Mouse (Mus musculus) CH12.LX (cell line): ENCODE data around the gene Aldoc. TPM values are rescaled to one million over a fixed set of nuclear protein-coding genes. Genes with fewer than 3 reads are reported as not detected.

ENCODE experiments used
- DNase-seq: peaks from one replicate; pipeline ENCODE4 v3.0.0-alpha.2; 2013; ENCODE audit errors: extremely low read depth
- H3K27ac ChIP-seq: 2 replicates; pipeline ENCODE4 v1.5.1; 2012; ENCODE audit warnings: low read depth, mild to moderate bottlenecking, control low read depth, moderate library complexity; ENCODE audit not compliant: insufficient read depth
- H3K27me3 ChIP-seq: replicated peaks from 2 replicates; pipeline ENCODE3; 2012; ENCODE audit warnings: inconsistent platforms
- H3K36me3 ChIP-seq, 2 experiments: replicated peaks in 1 of 2; 2 replicates each; pipeline versions ENCODE3 to v1.6.1; 2012; ENCODE audit warnings: inconsistent platforms in 1 of 2, low read length in 1 of 2, mild to moderate bottlenecking in 1 of 2, mixed read lengths in 1 of 2, moderate library complexity in 1 of 2; ENCODE audit not compliant: control insufficient read depth in 1 of 2, insufficient read depth in 1 of 2
- H3K4me1 ChIP-seq, 2 experiments: 2 replicates each; pipeline ENCODE4 v1.6.1; 2012; ENCODE audit warnings: inconsistent platforms in 1 of 2, moderate library complexity in 1 of 2; ENCODE audit not compliant: insufficient read depth in 2 of 2, control insufficient read depth in 1 of 2
- H3K4me2 ChIP-seq: 2 replicates; pipeline ENCODE4 v1.6.1; 2012; ENCODE audit warnings: low read depth, mild to moderate bottlenecking, control low read depth; ENCODE audit not compliant: poor library complexity, insufficient read depth, severe bottlenecking
- H3K4me3 ChIP-seq, 3 experiments: fragments of 150-350 bp in 1 of 3; sonication (generic) in 1 of 3; replicated peaks in 1 of 3; 2 replicates each; pipeline versions ENCODE3 to v1.5.1; 2011 to 2012; ENCODE audit warnings: low read depth in 2 of 3, low read length in 2 of 3, mild to moderate bottlenecking in 2 of 3, moderate library complexity in 2 of 3, control low read depth in 1 of 3, improper control_type of control experiment in 1 of 3, inconsistent platforms in 1 of 3, mixed read lengths in 1 of 3; ENCODE audit not compliant: poor library complexity in 1 of 3
- H3K79me2 ChIP-seq: replicated peaks from 2 replicates; pipeline ENCODE4 v1.6.1; 2012; ENCODE audit warnings: mild to moderate bottlenecking, moderate library complexity; ENCODE audit not compliant: control insufficient read depth, poor library complexity, insufficient read depth, severe bottlenecking; ENCODE audit errors: extremely low read depth
- H3K9ac ChIP-seq: 2 replicates; pipeline ENCODE4 v1.6.1; 2012; ENCODE audit warnings: low read depth, mild to moderate bottlenecking, control low read depth, moderate library complexity; ENCODE audit not compliant: insufficient read depth
- H3K9me3 ChIP-seq: replicated peaks from 2 replicates; pipeline ENCODE3; 2012; ENCODE audit warnings: low read length, inconsistent platforms, mixed read lengths
- BHLHE40 ChIP-seq: IDR thresholded peaks from 2 replicates; pipeline ENCODE4 v1.6.1; 2011; ENCODE audit warnings: mild to moderate bottlenecking, low read depth, low read length, improper control_type of control experiment
- CTCF ChIP-seq, 2 experiments: IDR thresholded peaks in 1 of 2; conservative IDR thresholded peaks in 1 of 2; 2 replicates each; pipeline ENCODE4 v1.5.1; 2011 to 2012; ENCODE audit warnings: low read depth in 2 of 2, low read length in 2 of 2, improper control_type of control experiment in 1 of 2, inconsistent platforms in 1 of 2, mild to moderate bottlenecking in 1 of 2, moderate library complexity in 1 of 2
- E2F4 ChIP-seq: IDR thresholded peaks from 2 replicates; pipeline ENCODE4 v1.6.1; 2011; ENCODE audit warnings: low read depth, low read length, improper control_type of control experiment; ENCODE audit not compliant: insufficient replicate concordance
- ELF1 ChIP-seq: IDR thresholded peaks from 2 replicates; pipeline ENCODE4 v1.6.1; 2014; ENCODE audit warnings: low read depth, mild to moderate bottlenecking, inconsistent platforms, low read length, improper control_type of control experiment
- GABPA ChIP-seq: IDR thresholded peaks from 2 replicates; pipeline ENCODE4 v1.6.1; 2012; ENCODE audit warnings: low read depth, low read length, improper control_type of control experiment, inconsistent platforms; ENCODE audit not compliant: insufficient replicate concordance
- IRF4 ChIP-seq: IDR thresholded peaks from 2 replicates; pipeline ENCODE4 v1.6.1; 2014; ENCODE audit warnings: low read depth, mild to moderate bottlenecking, inconsistent platforms, low read length, improper control_type of control experiment
- JUN ChIP-seq: IDR thresholded peaks from 2 replicates; pipeline ENCODE4 v1.6.1; 2011; ENCODE audit warnings: low read depth, mild to moderate bottlenecking, low read length, improper control_type of control experiment, moderate library complexity; ENCODE audit not compliant: insufficient read depth
- JUND ChIP-seq: conservative IDR thresholded peaks from 2 replicates; pipeline ENCODE4 v1.6.1; 2011; ENCODE audit warnings: low read depth, low read length, improper control_type of control experiment
- MAFK ChIP-seq: IDR thresholded peaks from 2 replicates; pipeline ENCODE4 v1.6.1; 2011; ENCODE audit warnings: low read length, improper control_type of control experiment; ENCODE audit not compliant: insufficient replicate concordance
- MAX ChIP-seq: IDR thresholded peaks from 2 replicates; pipeline ENCODE4 v1.6.1; 2011; ENCODE audit warnings: low read length, improper control_type of control experiment
- NELFE ChIP-seq: IDR thresholded peaks from 2 replicates; pipeline ENCODE4 v1.6.1; 2011; ENCODE audit warnings: low read depth, low read length, improper control_type of control experiment
- PAX5 ChIP-seq: IDR thresholded peaks from 2 replicates; pipeline ENCODE4 v1.6.1; 2012; ENCODE audit warnings: low read length, inconsistent platforms, mixed read lengths
- POLR2AphosphoS2 ChIP-seq: IDR thresholded peaks from 2 replicates; pipeline ENCODE4 v1.6.1; 2011; ENCODE audit warnings: low read depth, low read length, improper control_type of control experiment
- RAD21 ChIP-seq: IDR thresholded peaks from 2 replicates; pipeline ENCODE4 v1.6.1; 2011; ENCODE audit warnings: low read depth, mild to moderate bottlenecking, low read length, improper control_type of control experiment, moderate library complexity
- RCOR1 ChIP-seq: conservative IDR thresholded peaks from 2 replicates; pipeline ENCODE4 v1.6.1; 2012; ENCODE audit warnings: low read depth, mild to moderate bottlenecking, inconsistent platforms, low read length, improper control_type of control experiment
- SIN3A ChIP-seq: IDR thresholded peaks from 2 replicates; pipeline ENCODE4 v1.6.1; 2012; ENCODE audit warnings: low read length, improper control_type of control experiment, inconsistent platforms
- SMC3 ChIP-seq: IDR thresholded peaks from 2 replicates; pipeline ENCODE4 v1.6.1; 2011; ENCODE audit warnings: low read depth, low read length, improper control_type of control experiment
- TBP ChIP-seq: conservative IDR thresholded peaks from 2 replicates; pipeline ENCODE4 v1.6.1; 2011; ENCODE audit warnings: low read depth, low read length, improper control_type of control experiment
- UBTF ChIP-seq: IDR thresholded peaks from 2 replicates; pipeline ENCODE4 v1.6.1; 2012; ENCODE audit warnings: low read depth, mild to moderate bottlenecking, inconsistent platforms, low read length, improper control_type of control experiment, moderate library complexity
- USF1 ChIP-seq: IDR thresholded peaks from 2 replicates; pipeline ENCODE4 v1.6.1; 2014; ENCODE audit warnings: low read depth, mild to moderate bottlenecking, inconsistent platforms, low read length, improper control_type of control experiment
- USF2 ChIP-seq: conservative IDR thresholded peaks from 2 replicates; pipeline ENCODE4 v1.6.1; 2011; ENCODE audit warnings: low read depth, low read length, improper control_type of control experiment
- ZMIZ1 ChIP-seq: IDR thresholded peaks from 2 replicates; pipeline ENCODE4 v1.6.1; 2012; ENCODE audit warnings: low read depth, mild to moderate bottlenecking, inconsistent platforms, low read length, improper control_type of control experiment
- dilution Hi-C: fragments of 300-500 bp; cut with MboI; formaldehyde crosslinking; loops from 2 replicates; pipeline ENCODE4 v1.14.3; 2020; ENCODE audit warnings: low sequenced_read_pairs; ENCODE audit not compliant: extremely low pct_unique_long_range_greater_than_20kb, extremely low pct_ligation_motif_present
- in situ Hi-C: fragments of 300-500 bp; cut with MboI; formaldehyde crosslinking; loops from 3 replicates; pipeline ENCODE4 v1.14.3; 2019; ENCODE audit warnings: low sequenced_read_pairs, low pct_ligation_motif_present, low pct_unique_long_range_greater_than_20kb, mixed read lengths
- polyA plus RNA-seq: library from polyadenylated mRNA; unstranded; fragments of >175 nt; gene quantifications from 2 replicates; pipeline ENCODE4 v1.2.1, GENCODE M21; 2012; ENCODE audit warnings: low read depth; ENCODE audit not compliant: insufficient read length
- total RNA-seq, 2 experiments: library from RNA; depleted of rRNA; stranded (reverse); fragments of 300-350 nt in 1 of 2; fragments of >200 nt in 1 of 2; gene quantifications; 2 replicates each; pipeline ENCODE4 v1.2.3; 2012 to 2014

Gene Aldoc
- total and polyA plus RNA-seq, 3 experiments = 25.0 to 119 (median 90.2) TPM

DNA sequence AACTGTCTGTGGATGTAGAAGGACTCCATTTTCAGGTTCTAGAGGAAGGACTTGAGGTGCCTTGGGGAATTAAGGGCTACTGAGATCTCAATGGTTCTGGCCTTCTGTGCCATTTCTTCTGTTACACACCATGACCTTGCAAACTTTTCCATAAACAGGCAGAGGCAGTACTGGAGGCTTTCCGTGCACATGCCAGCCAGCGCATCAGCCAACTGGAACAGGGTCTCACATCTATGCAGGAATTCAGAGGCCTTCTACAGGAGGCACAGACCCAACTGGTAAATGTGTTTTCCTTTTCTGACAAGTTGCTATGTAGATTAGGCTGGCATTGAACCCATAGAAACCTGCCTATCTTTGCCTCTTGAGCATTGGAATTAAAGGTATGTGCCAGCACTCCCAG is 9.1 kb upstream of the Aldoc start:
- no peaks in the 10 kb centered on the region for H3K27me3 ChIP-seq

DNA sequence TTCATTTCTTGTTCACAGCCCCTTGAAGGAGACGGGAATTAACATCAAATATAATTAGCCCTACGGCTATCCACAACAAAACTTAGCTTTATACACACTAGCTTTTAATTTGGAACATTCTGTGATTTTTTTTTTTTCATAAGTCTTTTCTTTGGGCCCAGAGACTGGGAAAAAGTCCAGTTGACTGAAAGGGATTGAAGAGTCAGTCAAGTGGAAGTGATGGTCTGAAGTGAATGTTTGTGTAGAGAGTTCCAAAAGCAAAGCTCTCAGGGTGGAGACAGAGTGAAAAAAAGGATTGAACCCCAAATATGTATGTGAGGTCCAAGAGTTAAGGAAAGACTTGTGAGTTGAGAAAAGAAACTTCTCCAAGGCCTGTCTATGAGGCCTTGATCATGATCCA is 4.4 kb upstream of the Aldoc start:
- in situ Hi-C loops = loop anchor here (5.0 kb wide), 1 partner anchor 36 kb away; no protein-coding TSS in a partner anchor

More for the DNA sequence above, 9.1 kb upstream of the Aldoc start:
- Histone ChIP-seq H3K27ac (no peak overlapping the region), H3K9ac (no peak overlapping the region), H3K4me1 (peaks cover 2 to 16% of the 10 kb centered on the region in 2 experiments; a peak in 2 of 4 replicates), H3K4me3 (no peak overlapping the region), H3K36me3 (peaks cover 69 to 90% of the 10 kb centered on the region in 2 experiments), H3K9me3 (no peaks in the 10 kb centered on the region), H3K4me2 (no peak overlapping the region), H3K79me2 (no peaks in the 10 kb centered on the region)
- dilution Hi-C loops = no loop called here
- TF ChIP-seq NELFE = no peak
- TF ChIP-seq USF1 = no peak
- no peak for TF ChIP-seq MAFK
- TF ChIP-seq USF2 = no peak
- no peak for TF ChIP-seq JUN
- TF ChIP-seq POLR2AphosphoS2 = no peak
- no peak for TF ChIP-seq PAX5
- in situ Hi-C loops = no loop called here
- no peak for DNase-seq

More for the DNA sequence above, 4.4 kb upstream of the Aldoc start:
- Histone ChIP-seq H3K4me2 (no peak overlapping the region), H3K9ac (no peak overlapping the region), H3K79me2 (no peaks in the 10 kb centered on the region), H3K9me3 (no peaks in the 10 kb centered on the region), H3K27me3 (no peaks in the 10 kb centered on the region), H3K36me3 (peaks cover 76 to 90% of the 10 kb centered on the region in 2 experiments), H3K4me1 (peaks cover 5 to 15% of the 10 kb centered on the region in 2 experiments), H3K27ac (no peak overlapping the region), H3K4me3 (no peak overlapping the region)
- dilution Hi-C loops = no loop called here
- no peak for DNase-seq
- TF ChIP-seq RAD21 = no peak
- no peak for TF ChIP-seq E2F4
- no peak for TF ChIP-seq SIN3A
- no peak for TF ChIP-seq JUND
- no peak for TF ChIP-seq UBTF
- no peak for TF ChIP-seq USF2
- no peak for TF ChIP-seq MAX
- no peak for TF ChIP-seq ELF1
- TF ChIP-seq SMC3 = no peak
- TF ChIP-seq IRF4 = no peak
- no peak for TF ChIP-seq ZMIZ1
- no peak for TF ChIP-seq USF1
- no peak for TF ChIP-seq RCOR1
- no peak for TF ChIP-seq TBP
- no peak for TF ChIP-seq GABPA
- no peak for TF ChIP-seq CTCF (conservative IDR thresholded peaks at IDR 0.05 in 1 of 2, IDR thresholded peaks at IDR 0.05 in 1 of 2; ENCODE audit: low read depth in 2 of 2, low read length in 2 of 2)
- no peak for TF ChIP-seq BHLHE40
